Mouse (Mus musculus): ENCODE data around the gene Ptprj. TPM values are rescaled to one million over a fixed set of nuclear protein-coding genes. Genes with fewer than 3 reads are reported as not detected.
"Not testable (repeated sequence)": the region's sequence is repeated elsewhere in the genome, so short reads cannot be mapped to it uniquely, and the experiment has no call there.

Ptprj gene
- polyA plus RNA-seq, 1 experiment: 25.6 TPM

DNA sequence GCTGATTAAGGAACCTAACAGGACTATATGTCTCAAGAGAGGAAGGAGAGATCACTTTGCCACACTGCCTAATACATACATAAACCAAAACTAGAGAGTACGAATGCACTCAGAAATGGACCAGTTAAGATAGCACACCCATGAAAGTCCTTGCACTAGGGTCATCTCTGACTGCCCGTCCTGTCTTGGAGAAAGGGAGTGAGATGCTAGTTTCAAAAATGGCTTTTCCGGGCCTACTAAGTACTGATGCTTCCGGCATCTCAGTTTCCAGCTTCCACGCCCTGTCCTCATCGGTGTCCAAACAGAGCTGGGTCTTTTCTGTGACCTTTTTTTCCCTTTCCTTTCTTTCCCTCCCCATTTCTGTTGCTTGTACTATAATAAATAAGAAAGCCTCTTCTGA, 4.0 kb downstream of the Ptprj start:
- no peak for DNase-seq
- Histone ChIP-seq H3K4me1 (ENCODE audit: control insufficient read depth, insufficient read depth, low read length) (peaks cover 8% of the 10 kb centered on the region; the same call in 1 of the 2 replicates), H3K27ac (ENCODE audit: insufficient read depth, low read length) (no peak overlapping the region), H3K4me3 (replicated peaks; ENCODE audit: insufficient read depth, low read depth, low read length) (no peak overlapping the region), H3K27me3 (ENCODE audit: control insufficient read depth, insufficient read depth, low read length) (no peaks in the 10 kb centered on the region)
- 74% methylated on average over 6 of the region's 6 CpGs for WGBS
- TF ChIP-seq POLR2A (IDR thresholded peaks at IDR 0.05; ENCODE audit: borderline replicate concordance, insufficient read depth, low read length): no peak
- TF ChIP-seq CTCF (IDR thresholded peaks at IDR 0.05; ENCODE audit: borderline replicate concordance, insufficient read depth, low read depth, low read length): no peak

DNA sequence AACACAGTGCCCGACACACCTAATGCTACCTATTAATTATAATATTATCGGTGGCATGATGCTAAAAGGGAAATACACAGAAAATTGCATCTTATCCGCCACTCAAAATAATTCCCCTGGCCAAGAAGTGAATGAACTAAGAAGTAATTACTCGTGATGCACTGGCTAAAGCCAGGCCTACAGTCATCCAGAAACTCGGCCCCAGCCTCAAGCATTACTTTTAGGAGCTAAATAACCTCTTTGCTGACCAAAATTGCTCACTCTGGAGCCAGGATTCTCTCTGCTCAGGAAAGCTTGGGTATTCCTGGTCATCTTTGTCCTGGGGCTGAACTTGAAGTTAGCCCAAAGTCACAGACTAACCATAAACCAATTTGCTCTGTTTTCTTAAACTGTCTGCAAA, 4.7 kb downstream of the Ptprj start:
- DNase-seq: no peak
- H3K4me3 ChIP-seq (replicated peaks; ENCODE audit: insufficient read depth, low read depth, low read length): no peak overlapping the region
- no peak for TF ChIP-seq CTCF (IDR thresholded peaks at IDR 0.05; ENCODE audit: borderline replicate concordance, insufficient read depth, low read depth, low read length)
- no peak for TF ChIP-seq POLR2A (IDR thresholded peaks at IDR 0.05; ENCODE audit: borderline replicate concordance, insufficient read depth, low read length)
- H3K27ac ChIP-seq (ENCODE audit: insufficient read depth, low read length): no peak overlapping the region
- H3K4me1 ChIP-seq (ENCODE audit: control insufficient read depth, insufficient read depth, low read length): peaks cover 10% of the 10 kb centered on the region; the same call in 1 of the 2 replicates
- no peaks in the 10 kb centered on the region for H3K27me3 ChIP-seq (ENCODE audit: control insufficient read depth, insufficient read depth, low read length)
- WGBS: 57% methylated on average over 5 of the region's 5 CpGs

DNA sequence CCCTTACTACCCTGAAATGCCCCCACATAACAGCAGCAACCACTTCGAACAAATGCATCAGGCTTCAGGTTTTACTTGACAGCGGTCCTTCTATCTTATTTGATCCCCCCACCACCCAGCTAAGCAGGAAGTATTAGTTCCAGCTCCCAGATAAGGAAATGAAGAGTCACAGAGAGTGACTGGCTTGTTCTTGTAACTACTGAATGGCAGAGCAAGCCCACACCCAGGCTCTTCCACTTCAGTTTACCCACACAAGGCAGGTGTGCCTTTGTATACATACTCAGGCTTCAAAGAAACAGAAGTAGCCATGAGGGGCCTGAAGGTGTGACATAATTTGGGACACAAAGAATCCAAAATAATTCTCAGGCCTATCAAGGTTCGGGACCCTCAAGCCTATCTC, 5.3 kb downstream of the Ptprj start:
- peak in 1 of 2 experiments; percentile 9 for DNase-seq

DNA sequence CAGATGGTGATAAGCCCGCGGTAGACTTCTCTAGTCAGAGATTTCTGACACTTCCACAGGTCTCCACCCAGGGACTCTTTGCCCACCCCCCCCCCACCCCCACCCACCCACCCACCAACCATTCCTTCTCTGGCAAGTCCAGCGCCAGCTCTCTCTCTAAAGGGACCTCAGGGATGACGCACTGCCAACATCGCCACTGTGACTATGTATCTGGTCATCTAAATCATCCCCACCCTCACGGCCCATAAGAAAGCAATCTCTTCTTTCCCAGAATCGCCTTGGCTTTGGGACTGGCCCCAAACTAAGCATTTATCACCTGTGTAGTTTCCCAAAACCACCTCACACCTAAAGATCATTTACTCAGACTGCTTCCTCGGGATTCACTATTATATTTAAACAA, 5.9 kb downstream of the Ptprj start:
- 13% methylated on average over 8 of the region's 8 CpGs for WGBS
- Histone ChIP-seq H3K27me3 (ENCODE audit: control insufficient read depth, insufficient read depth, low read length) (no peaks in the 10 kb centered on the region), H3K4me1 (ENCODE audit: control insufficient read depth, insufficient read depth, low read length) (peaks cover 14% of the 10 kb centered on the region; the same call in 1 of the 2 replicates), H3K4me3 (replicated peaks; ENCODE audit: insufficient read depth, low read depth, low read length) (peak overlapping the region; percentile 52), H3K27ac (ENCODE audit: insufficient read depth, low read length) (peak overlapping the region; percentile 58; the same call in 1 of the 2 replicates)
- peak in 1 of 2 experiments; percentile 5 for DNase-seq
- no peak for TF ChIP-seq POLR2A (IDR thresholded peaks at IDR 0.05; ENCODE audit: borderline replicate concordance, insufficient read depth, low read length)

More for the DNA sequence above, 5.3 kb downstream of the Ptprj start:
- TF ChIP-seq CTCF (IDR thresholded peaks at IDR 0.05; ENCODE audit: borderline replicate concordance, insufficient read depth, low read depth, low read length) (no peak), POLR2A (IDR thresholded peaks at IDR 0.05; ENCODE audit: borderline replicate concordance, insufficient read depth, low read length) (no peak)
- 76% methylated on average over 3 of the region's 3 CpGs for WGBS
- Histone ChIP-seq H3K27ac (ENCODE audit: insufficient read depth, low read length) (no peak overlapping the region), H3K4me3 (replicated peaks; ENCODE audit: insufficient read depth, low read depth, low read length) (no peak overlapping the region), H3K4me1 (ENCODE audit: control insufficient read depth, insufficient read depth, low read length) (peaks cover 11% of the 10 kb centered on the region; the same call in 1 of the 2 replicates), H3K27me3 (ENCODE audit: control insufficient read depth, insufficient read depth, low read length) (no peaks in the 10 kb centered on the region)

DNA sequence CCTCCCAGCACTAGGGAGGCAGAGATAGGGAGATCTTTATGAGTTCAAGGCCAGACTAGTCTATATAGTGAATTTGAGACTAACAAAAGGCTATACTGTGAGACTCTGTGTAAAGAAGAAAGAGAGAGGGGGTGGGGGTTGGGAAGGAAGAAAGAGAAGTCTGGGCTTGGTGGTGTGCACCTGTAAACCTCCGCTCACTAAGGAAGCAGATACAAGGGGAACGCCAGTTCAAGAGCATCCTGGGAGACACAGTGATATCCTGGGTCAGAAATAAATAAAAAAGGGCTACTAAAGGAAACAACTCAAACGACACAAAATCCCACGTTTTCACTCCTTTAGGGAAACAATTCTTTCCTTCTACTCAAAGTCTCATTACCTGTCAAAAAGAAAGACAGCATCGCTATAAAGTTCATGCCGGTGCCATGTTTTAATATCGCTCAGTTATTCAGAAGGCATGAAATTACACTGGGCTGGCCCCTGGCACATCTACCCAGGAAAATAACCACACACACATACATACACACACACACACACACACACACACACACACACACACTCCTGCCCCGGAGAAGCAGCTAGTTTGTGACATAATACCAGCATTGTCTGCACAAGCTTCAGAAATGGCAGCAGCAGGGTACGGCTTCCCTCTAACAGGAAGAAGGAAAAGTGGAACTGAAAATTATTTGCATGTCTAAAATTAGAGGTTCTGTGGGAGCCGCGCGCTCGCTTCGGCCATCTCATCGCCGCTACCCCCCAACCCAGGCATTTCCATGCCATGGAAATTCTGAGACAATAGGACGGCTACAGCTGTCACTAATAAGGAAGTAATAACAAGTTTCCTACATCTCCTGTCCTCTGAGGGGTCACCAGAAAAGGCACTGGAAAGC, 6.6 kb downstream of the Ptprj start:
- no peak for TF ChIP-seq CTCF (IDR thresholded peaks at IDR 0.05; ENCODE audit: borderline replicate concordance, insufficient read depth, low read depth, low read length)
- TF ChIP-seq POLR2A (IDR thresholded peaks at IDR 0.05; ENCODE audit: borderline replicate concordance, insufficient read depth, low read length): no peak
- Histone ChIP-seq H3K4me3 (replicated peaks; ENCODE audit: insufficient read depth, low read depth, low read length) (peak overlapping the region; percentile 52), H3K27ac (ENCODE audit: insufficient read depth, low read length) (peak overlapping the region; percentile 58), H3K4me1 (ENCODE audit: control insufficient read depth, insufficient read depth, low read length) (peaks cover 21% of the 10 kb centered on the region), H3K27me3 (ENCODE audit: control insufficient read depth, insufficient read depth, low read length) (no peaks in the 10 kb centered on the region)
- WGBS: 21% methylated on average over 17 of the region's 17 CpGs
- peak; percentile 45 to 54 for DNase-seq

DNA sequence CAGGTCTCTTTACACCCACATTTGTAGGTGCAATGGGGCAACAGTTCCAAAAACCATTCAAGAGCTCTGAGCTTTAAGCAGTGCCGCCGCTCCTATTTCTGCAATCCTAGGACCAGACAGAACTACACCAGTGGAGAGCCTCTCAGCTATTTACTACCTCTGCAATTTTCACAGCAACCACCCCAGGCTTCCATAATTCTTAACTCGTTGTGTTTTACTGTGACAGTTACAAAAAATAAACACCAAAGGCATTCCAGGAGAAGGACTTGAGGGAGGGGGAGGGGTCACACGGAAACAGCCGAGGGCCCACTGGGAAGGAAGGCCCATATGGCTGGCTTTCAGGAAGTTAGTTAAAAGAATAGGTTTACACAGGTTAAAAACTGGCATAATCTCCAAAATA, 8.3 kb downstream of the Ptprj start:
- TF ChIP-seq POLR2A (IDR thresholded peaks at IDR 0.05; ENCODE audit: borderline replicate concordance, insufficient read depth, low read length) (no peak), CTCF (IDR thresholded peaks at IDR 0.05; ENCODE audit: borderline replicate concordance, insufficient read depth, low read depth, low read length) (no peak)
- peaks cover 30% of the 10 kb centered on the region for H3K4me1 ChIP-seq (ENCODE audit: control insufficient read depth, insufficient read depth, low read length)
- H3K27ac ChIP-seq (ENCODE audit: insufficient read depth, low read length): no peak overlapping the region
- peak in 1 of 2 experiments; percentile 12 for DNase-seq
- H3K4me3 ChIP-seq (replicated peaks; ENCODE audit: insufficient read depth, low read depth, low read length): no peak overlapping the region
- 45% methylated on average over 5 of the region's 5 CpGs for WGBS
- no peaks in the 10 kb centered on the region for H3K27me3 ChIP-seq (ENCODE audit: control insufficient read depth, insufficient read depth, low read length)

DNA sequence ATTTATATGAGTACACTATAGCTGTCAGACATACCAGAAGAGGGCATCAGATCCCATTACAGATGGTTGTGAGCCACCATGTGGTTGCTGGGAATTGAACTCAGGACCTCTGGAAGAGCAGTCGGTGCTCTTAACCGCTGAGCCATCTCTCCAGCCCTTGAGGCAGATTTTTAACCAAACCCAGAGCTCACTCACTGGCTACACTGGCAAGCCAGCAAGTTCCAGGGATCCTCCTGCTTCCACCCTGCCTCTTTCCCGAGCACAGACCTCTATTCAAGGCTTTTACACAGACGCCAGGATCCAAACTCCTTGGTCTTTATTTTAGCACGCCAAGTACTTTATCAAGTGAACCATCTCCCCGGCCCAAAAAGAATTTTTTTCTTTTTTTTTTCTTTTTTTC, 9.0 kb downstream of the Ptprj start:
- peak in 1 of 2 experiments; percentile 21 for DNase-seq
- WGBS: 82% methylated on average over 6 of the region's 6 CpGs
- H3K27ac ChIP-seq (ENCODE audit: insufficient read depth, low read length); H3K27me3 ChIP-seq (ENCODE audit: control insufficient read depth, insufficient read depth, low read length); H3K4me3 ChIP-seq (replicated peaks; ENCODE audit: insufficient read depth, low read depth, low read length): not testable (repeated sequence)
- H3K4me1 ChIP-seq (ENCODE audit: control insufficient read depth, insufficient read depth, low read length): peaks cover 38% of the 10 kb centered on the region

DNA sequence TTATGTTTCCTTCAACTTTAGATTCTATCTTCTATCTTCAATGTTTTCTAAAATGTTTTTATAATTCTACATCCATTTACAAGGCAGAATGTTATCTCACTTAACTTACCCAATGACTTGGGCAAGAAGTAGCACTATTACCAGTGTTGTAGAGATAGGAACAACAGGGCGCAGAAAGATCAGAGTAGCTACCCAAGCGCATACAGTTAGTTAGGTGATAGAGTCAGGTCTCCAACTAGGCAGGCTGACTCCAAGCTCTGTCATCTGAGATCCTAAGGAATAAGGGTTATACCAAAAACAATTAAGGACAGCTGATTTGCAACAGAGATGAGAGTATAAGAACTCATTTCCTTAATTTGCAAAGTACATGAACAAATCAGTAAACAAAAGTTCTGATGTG, 9.6 kb downstream of the Ptprj start:
- Histone ChIP-seq H3K27ac (ENCODE audit: insufficient read depth, low read length) (peak overlapping the region; percentile 77; the same call in 1 of the 2 replicates), H3K27me3 (ENCODE audit: control insufficient read depth, insufficient read depth, low read length) (no peaks in the 10 kb centered on the region), H3K4me1 (ENCODE audit: control insufficient read depth, insufficient read depth, low read length) (peaks cover 43% of the 10 kb centered on the region), H3K4me3 (replicated peaks; ENCODE audit: insufficient read depth, low read depth, low read length) (no peak overlapping the region)
- TF ChIP-seq CTCF (IDR thresholded peaks at IDR 0.05; ENCODE audit: borderline replicate concordance, insufficient read depth, low read depth, low read length): no peak
- no peak for TF ChIP-seq POLR2A (IDR thresholded peaks at IDR 0.05; ENCODE audit: borderline replicate concordance, insufficient read depth, low read length)
- DNase-seq: peak in 1 of 2 experiments; percentile 14
- 90% methylated on average over 2 of the region's 2 CpGs for WGBS

Data from cerebellum, adult 2 months (tissue).